Mouse (Mus musculus): ENCODE measurements around the gene Tbx3.

DNA sequence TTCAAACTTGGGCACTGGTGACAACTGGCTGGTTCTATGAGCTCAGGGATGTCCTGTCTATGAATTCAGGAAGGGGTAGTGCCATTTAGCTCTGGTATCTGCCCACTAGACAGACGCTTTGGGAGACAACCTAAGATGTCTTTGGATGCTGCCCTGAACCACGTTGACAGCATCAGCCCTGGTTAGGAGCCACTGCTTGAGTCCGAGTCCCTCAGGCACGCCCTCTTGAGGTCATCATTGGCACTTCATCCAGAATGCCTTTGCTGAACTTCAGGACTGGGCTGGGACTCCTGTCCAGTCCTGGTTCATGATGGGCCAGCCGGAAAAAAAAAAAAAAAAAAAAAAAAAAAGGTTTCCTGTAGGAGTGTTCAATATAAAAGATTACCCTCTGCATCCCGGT, 22.0 kb downstream of the Tbx3 start:
- TF ChIP-seq CTCF (IDR thresholded peaks at IDR 0.05; ENCODE audit: low read depth), result no peak
- TF ChIP-seq EP300 (IDR thresholded peaks at IDR 0.05; ENCODE audit: low read depth), result no peak

All from heart, postnatal 0 days (tissue).